Mouse (Mus musculus) CH12F3 (cell line): ENCODE data around the gene Gm17655.
"Not testable (repeated sequence)": the region's sequence is repeated elsewhere in the genome, so short reads cannot be mapped to it uniquely, and the experiment has no call there.

ENCODE experiments used
- in situ Hi-C: fragments of 300-500 bp; cut with MboI; formaldehyde crosslinking; loops from 2 replicates; pipeline ENCODE4 v1.14.3; 2020; ENCODE audit warnings: low sequenced_read_pairs

Gm17655 gene

GRCm38 (mm10) chr5:110072413-110072812, at the start of gene Gm17655:
Gene Gm17655, minus strand, starts transcription at chr5:110072513.
- in situ Hi-C loops: not testable (repeated sequence)

GRCm38 (mm10) chr5:110109991-110110441, 37.7 kb upstream of the Gm17655 start, which contains the start of gene Zfp605:
Gene Zfp605, plus strand, starts transcription at chr5:110110092.
- in situ Hi-C loops: no loop called here

GRCm38 (mm10) chr5:110108305-110108628, 36.0 kb upstream of the Gm17655 start:
- in situ Hi-C loops: no loop called here

- in situ Hi-C loops: no loop called here
These were observed 35.4 kb upstream of the Gm17655 start, which contains the start of gene Gtpbp6 for GRCm38 (mm10) chr5:110107581-110108304. Gene Gtpbp6, minus strand, starts transcription at chr5:110108197.

GRCm38 (mm10) chr5:110106901-110107564, 34.7 kb upstream of the Gm17655 start:
- in situ Hi-C loops: no loop called here

GRCm38 (mm10) chr5:110106140-110106871, 34.0 kb upstream of the Gm17655 start:
- in situ Hi-C loops: no loop called here

GRCm38 (mm10) chr5:110104616-110105380, 32.5 kb upstream of the Gm17655 start:
- in situ Hi-C loops: no loop called here

GRCm38 (mm10) chr5:110103901-110104615, 31.7 kb upstream of the Gm17655 start:
- in situ Hi-C loops: no loop called here

GRCm38 (mm10) chr5:110102853-110103625, 30.7 kb upstream of the Gm17655 start:
- in situ Hi-C loops: no loop called here

- in situ Hi-C loops: no loop called here
These were observed 30.1 kb upstream of the Gm17655 start for GRCm38 (mm10) chr5:110102429-110102828.

- in situ Hi-C loops: no loop called here
These were observed 29.5 kb upstream of the Gm17655 start for GRCm38 (mm10) chr5:110101716-110102347.

- in situ Hi-C loops: no loop called here
These were observed 28.8 kb upstream of the Gm17655 start for GRCm38 (mm10) chr5:110100921-110101631.

- in situ Hi-C loops: no loop called here
These were observed 27.6 kb upstream of the Gm17655 start, which contains the start of gene Plcxd1 for GRCm38 (mm10) chr5:110099656-110100580. Gene Plcxd1, plus strand, starts transcription at chr5:110099969.

- in situ Hi-C loops: no loop called here
These were observed 26.7 kb upstream of the Gm17655 start for GRCm38 (mm10) chr5:110098991-110099477.

- in situ Hi-C loops: no loop called here
These were observed 22.5 kb upstream of the Gm17655 start for GRCm38 (mm10) chr5:110094847-110095213.

- in situ Hi-C loops: no loop called here
These were observed 21.9 kb upstream of the Gm17655 start, which contains the start of gene Gm35315 for GRCm38 (mm10) chr5:110094030-110094846. Gene Gm35315, minus strand, starts transcription at chr5:110094420.
